Mouse (Mus musculus) kidney, adult 8-10 months (tissue): ENCODE results near the gene Cep152.

Experiments used
- DNase-seq, 2 experiments: peaks; one replicate each; pipeline ENCODE4 v3.0.0; 2022

The Cep152 gene

GRCm38 (mm10) chr2:125548806-125549578 is 75.9 kb downstream of the Cep152 start:
- DNase-seq = no peak

- DNase-seq = no peak
Observed at GRCm38 (mm10) chr2:125544986-125545385, 79.9 kb downstream of the Cep152 start.

- DNase-seq = no peak
Observed at GRCm38 (mm10) chr2:125543646-125544045, 81.3 kb downstream of the Cep152 start.

- DNase-seq = no peak
Observed at GRCm38 (mm10) chr2:125541451-125541850, 83.5 kb downstream of the Cep152 start.

- DNase-seq = no peak
Observed at GRCm38 (mm10) chr2:125540579-125540978, 84.3 kb downstream of the Cep152 start.

GRCm38 (mm10) chr2:125539640-125540039 is 85.3 kb downstream of the Cep152 start:
- no peak for DNase-seq

- DNase-seq = no peak
Observed at GRCm38 (mm10) chr2:125530665-125531064, 94.2 kb downstream of the Cep152 start.

GRCm38 (mm10) chr2:125526566-125526965 is 98.3 kb downstream of the Cep152 start:
- no peak for DNase-seq

- DNase-seq = no peak
Observed at GRCm38 (mm10) chr2:125525484-125525883, 99.4 kb downstream of the Cep152 start.

GRCm38 (mm10) chr2:125516594-125516993 is 108.3 kb downstream of the Cep152 start:
- DNase-seq = peak; percentile 23 to 30

GRCm38 (mm10) chr2:125515291-125516057 is 109.4 kb downstream of the Cep152 start:
- no peak for DNase-seq

- no peak for DNase-seq
Observed at GRCm38 (mm10) chr2:125514391-125514790, 110.5 kb downstream of the Cep152 start.
